Mouse (Mus musculus): Measurements from ENCODE around the gene Il18.

GRCm38 (mm10) chr9:50596973-50597372, 42.3 kb downstream of the Il18 start:
- TF ChIP-seq CTCF (IDR thresholded peaks at IDR 0.05) (no peak), EP300 (IDR thresholded peaks at IDR 0.05; ENCODE audit: insufficient read depth, low read depth, low read length) (no peak)
